Mouse (Mus musculus): ENCODE data around the gene Ptpn9. TPM values are rescaled to one million over a fixed set of nuclear protein-coding genes. Genes with fewer than 3 reads are reported as not detected.
"Not testable (repeated sequence)": the region's sequence is repeated elsewhere in the genome, so short reads cannot be mapped to it uniquely, and the experiment has no call there.

Ptpn9 gene
- 26.2 TPM in 2 replicates for polyA plus RNA-seq (2012; rRNA removed)

- peak; percentile 85 for DNase-seq (ENCODE audit: low spot score)
Observed at GRCm38 (mm10) chr9:56994286-56995197, at the start of gene Ptpn9. Ptpn9 (plus strand) TSS chr9:56994923.

- DNase-seq (ENCODE audit: low spot score): not testable (repeated sequence)
Observed at GRCm38 (mm10) chr9:56947481-56947880, 47.2 kb upstream of the Ptpn9 start.

GRCm38 (mm10) chr9:56948699-56949098 is 46.0 kb upstream of the Ptpn9 start:
- DNase-seq (ENCODE audit: low spot score): not testable (repeated sequence)

- DNase-seq (ENCODE audit: low spot score): no peak
Observed at GRCm38 (mm10) chr9:56949767-56950166, 45.0 kb upstream of the Ptpn9 start.

GRCm38 (mm10) chr9:56950414-56951400 is 44.0 kb upstream of the Ptpn9 start, which contains the start of gene Snupn:
Snupn (plus strand) TSS chr9:56950878.
- DNase-seq (ENCODE audit: low spot score): peak; percentile 84

GRCm38 (mm10) chr9:56953562-56953961 is 41.2 kb upstream of the Ptpn9 start:
- DNase-seq (ENCODE audit: low spot score): no peak

- no peak for DNase-seq (ENCODE audit: low spot score)
Observed at GRCm38 (mm10) chr9:56956966-56957675, 37.6 kb upstream of the Ptpn9 start.

GRCm38 (mm10) chr9:56958689-56959088 is 36.0 kb upstream of the Ptpn9 start:
- DNase-seq (ENCODE audit: low spot score): no peak

GRCm38 (mm10) chr9:56961591-56961990 is 33.1 kb upstream of the Ptpn9 start:
- no peak for DNase-seq (ENCODE audit: low spot score)

GRCm38 (mm10) chr9:56970158-56970557 is 24.6 kb upstream of the Ptpn9 start:
- DNase-seq (ENCODE audit: low spot score): no peak

GRCm38 (mm10) chr9:56973960-56974524 is 20.7 kb upstream of the Ptpn9 start:
- no peak for DNase-seq (ENCODE audit: low spot score)

GRCm38 (mm10) chr9:56975199-56975598 is 19.5 kb upstream of the Ptpn9 start:
- no peak for DNase-seq (ENCODE audit: low spot score)

- DNase-seq (ENCODE audit: low spot score): no peak
Observed at GRCm38 (mm10) chr9:56980186-56980585, 14.5 kb upstream of the Ptpn9 start.

GRCm38 (mm10) chr9:56981502-56981901 is 13.2 kb upstream of the Ptpn9 start:
- no peak for DNase-seq (ENCODE audit: low spot score)

GRCm38 (mm10) chr9:56995198-56996027 is 690 bp downstream of the Ptpn9 start:
- DNase-seq (ENCODE audit: low spot score): peak; percentile 74

GRCm38 (mm10) chr9:56996028-56996346 is 1.3 kb downstream of the Ptpn9 start:
- DNase-seq (ENCODE audit: low spot score): no peak

GRCm38 (mm10) chr9:56997206-56997605 is 2.5 kb downstream of the Ptpn9 start:
- not testable (repeated sequence) for DNase-seq (ENCODE audit: low spot score)

- DNase-seq (ENCODE audit: low spot score): no peak
Observed at GRCm38 (mm10) chr9:57003011-57003410, 8.3 kb downstream of the Ptpn9 start.

- no peak for DNase-seq (ENCODE audit: low spot score)
Observed at GRCm38 (mm10) chr9:57012393-57012792, 17.7 kb downstream of the Ptpn9 start.

- DNase-seq (ENCODE audit: low spot score): no peak
Observed at GRCm38 (mm10) chr9:57012895-57013294, 18.2 kb downstream of the Ptpn9 start.
